Mouse (Mus musculus): ENCODE measurements around the gene Fkbp5. TPM values are rescaled to one million over a fixed set of nuclear protein-coding genes. Genes with fewer than 3 reads are reported as not detected.
"Not testable (repeated sequence)": the region's sequence is repeated elsewhere in the genome, so short reads cannot be mapped to it uniquely, and the experiment has no call there.

Gene Fkbp5
- total RNA-seq, 2 experiments from 2014 or later, result 107 to 115 TPM

DNA sequence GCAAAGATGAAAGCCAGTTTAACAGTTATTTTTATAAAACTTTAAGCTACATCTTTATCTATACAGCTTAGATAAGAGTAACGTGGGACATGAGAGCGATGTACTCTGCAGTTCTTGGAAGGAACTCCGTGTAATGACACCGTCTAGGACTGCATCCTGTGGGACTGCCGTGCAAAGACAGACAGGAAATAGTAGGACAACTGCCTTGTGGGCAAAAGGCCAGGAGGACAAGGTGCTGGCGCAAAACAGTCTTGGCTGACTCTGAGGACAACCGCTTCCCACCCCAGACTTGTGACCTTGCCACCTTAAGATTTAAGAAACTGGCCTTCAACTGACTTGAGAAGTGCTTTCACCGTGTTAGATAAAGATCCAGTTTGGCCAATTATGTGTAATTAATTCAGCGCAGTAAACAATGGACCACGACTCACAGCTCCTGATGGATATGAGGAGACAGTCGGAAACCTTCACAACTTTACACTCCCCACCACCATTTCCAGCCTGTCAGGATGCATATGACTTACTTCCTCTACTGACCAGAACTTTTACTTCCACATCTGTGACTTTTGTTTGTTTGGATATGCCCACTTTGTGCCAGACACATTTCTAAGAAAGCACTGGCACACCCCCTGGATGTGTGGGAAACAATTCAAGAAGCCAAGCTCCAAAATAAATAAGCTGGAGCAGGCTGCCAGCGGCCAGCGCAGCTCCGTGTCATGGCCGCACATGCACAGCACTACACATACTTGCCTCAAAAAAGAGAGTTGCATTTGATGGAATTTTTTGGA is 88.7 kb downstream of the Fkbp5 start:
- peak; percentile 43 to 81 for DNase-seq
- intact Hi-C loops (cut with DNase I), result no loop called here

DNA sequence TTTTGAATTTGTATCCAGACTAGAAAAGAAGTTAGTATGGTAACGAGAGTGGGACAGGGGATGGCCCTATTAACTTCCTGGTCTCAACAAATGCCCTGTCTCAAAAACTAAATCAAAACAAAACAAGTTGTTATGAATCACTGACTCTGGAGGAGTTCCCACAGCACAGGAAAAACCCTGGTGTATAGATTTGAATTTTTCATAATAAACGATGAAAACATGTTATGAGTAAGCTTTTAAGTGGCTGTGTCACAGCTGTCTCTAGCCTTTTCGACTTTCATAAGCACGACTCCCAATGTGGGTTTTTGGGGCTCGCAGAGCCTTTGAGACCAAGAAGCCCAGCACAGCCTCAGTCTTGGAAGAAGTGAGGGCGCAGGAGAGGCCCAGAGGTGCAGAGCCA is 89.7 kb downstream of the Fkbp5 start:
- intact Hi-C loops (cut with DNase I), result no loop called here
- DNase-seq, result no peak

GRCm38 (mm10) chr17:28424373-28424772 is 93.0 kb downstream of the Fkbp5 start:
- intact Hi-C loops (cut with DNase I), result no loop called here
- peak; percentile 39 to 68 for DNase-seq

GRCm38 (mm10) chr17:28421071-28421470 is 96.3 kb downstream of the Fkbp5 start:
- intact Hi-C loops (cut with DNase I), result no loop called here
- DNase-seq, result no peak

DNA sequence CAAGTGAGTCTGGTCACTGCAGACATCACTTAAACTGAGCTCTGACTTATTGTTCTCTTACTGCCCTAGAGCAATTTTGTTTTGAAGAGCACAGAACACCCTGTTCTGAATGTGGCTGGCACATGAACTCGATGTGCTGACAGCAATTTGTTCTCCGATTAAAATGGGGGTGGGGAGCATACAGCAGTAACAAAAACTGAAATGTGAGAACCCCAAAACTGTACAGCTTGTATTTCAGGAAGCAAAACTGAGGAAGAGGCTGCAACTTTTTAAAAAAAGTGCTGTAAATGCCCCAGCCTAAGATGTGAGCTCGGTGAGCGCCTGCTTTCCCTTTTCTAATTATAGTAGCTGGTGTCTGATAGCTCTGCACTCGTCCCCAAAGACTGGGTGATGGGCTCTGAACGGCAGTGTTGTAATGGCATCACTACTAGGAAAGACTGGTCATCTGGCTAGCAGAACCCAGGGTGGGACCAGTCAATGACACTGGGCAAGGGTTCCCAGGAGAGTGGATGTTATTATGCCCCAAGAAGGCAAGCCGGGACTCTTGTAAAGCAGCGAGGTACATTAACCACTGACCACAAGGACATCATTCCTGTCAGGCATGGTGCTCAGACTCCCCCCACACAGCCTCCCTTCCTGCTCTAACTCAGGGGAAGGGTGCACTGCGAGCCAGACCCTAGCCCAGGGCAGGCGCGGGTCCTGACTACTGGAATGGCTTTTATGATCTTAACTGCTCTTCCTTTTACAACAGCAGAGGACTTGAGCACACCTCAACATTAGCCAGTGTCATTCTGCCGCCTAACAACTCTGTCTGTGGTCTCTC is 96.9 kb downstream of the Fkbp5 start:
- intact Hi-C loops (cut with DNase I), result no loop called here
- DNase-seq, result peak; percentile 31 to 66

DNA sequence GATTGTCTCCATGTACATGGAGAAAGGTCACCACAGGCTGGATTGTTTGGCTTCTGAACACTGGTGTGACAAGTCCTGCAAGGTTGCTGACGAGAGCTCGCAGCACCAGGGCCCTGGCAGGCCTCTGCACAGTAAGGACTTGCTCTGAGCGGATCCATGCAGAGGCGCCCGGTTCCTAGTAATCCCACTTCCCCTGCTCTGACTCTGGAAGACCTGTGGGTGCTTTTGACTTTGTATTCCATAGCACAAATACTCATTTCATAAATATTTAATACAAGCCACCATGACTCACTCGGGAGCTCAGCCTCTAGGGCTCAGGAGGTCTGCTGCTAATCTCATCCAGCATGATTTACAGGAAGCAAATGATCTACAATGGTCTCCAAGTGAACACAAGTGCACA is 97.7 kb downstream of the Fkbp5 start:
- no peak for DNase-seq
- intact Hi-C loops (cut with DNase I), result no loop called here

DNA sequence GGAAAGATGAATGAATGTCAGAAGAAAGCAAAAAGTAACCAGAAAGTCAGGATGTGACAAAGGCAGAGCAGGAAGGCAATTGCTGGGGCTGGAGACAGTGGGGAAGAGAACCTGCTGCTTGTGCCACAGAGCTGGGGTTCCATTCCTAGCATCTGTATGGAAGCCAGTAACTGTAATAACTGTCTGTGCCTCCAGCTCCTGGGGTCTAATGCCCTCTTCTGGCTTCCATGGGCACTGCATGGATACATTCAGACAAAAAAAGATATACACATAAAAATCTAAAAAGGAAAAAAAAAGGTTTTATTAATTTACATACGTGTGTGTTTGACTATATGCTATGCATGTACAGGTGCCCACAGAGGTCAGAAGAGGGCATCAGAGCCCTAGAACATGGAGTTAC is 98.4 kb downstream of the Fkbp5 start:
- intact Hi-C loops (cut with DNase I), result no loop called here
- no peak for DNase-seq

DNA sequence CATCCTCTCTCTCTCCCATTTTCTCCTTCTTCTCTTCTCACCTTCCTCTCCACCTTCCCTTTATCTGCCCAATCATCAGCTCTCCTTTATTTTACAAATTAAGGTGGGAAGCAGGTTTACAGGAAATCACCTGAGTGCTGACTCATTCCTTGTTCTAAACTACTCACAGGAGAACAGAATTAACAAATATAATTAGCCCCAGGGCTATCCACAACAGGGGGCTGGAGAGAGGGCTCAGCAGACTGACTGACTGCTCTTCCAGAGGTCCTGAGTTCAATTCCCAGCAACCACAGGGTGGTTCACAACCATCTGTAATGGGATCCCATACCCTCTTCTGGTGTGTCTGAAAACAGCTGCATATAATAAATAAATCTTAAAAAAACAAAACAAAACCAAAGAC is 98.8 kb downstream of the Fkbp5 start:
- DNase-seq; intact Hi-C loops (cut with DNase I): not testable (repeated sequence)

DNA sequence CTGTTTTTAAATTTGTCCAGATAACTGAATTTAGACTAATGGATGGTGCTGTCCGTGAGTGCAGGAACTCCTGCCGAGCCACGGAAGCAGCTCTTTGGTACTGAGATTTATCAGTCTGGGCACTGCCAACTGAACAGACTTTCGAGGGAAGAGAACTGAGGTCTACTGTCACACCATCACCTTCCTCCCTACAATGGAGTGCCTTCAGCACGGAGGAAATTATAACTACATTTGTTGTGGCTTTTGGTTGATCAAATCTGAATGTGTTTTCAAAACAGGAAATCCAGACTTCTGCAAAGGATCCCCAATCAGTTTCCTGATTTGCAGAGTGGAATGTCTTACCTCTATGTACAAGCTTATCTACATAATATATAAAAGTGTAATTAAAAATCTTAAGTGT is 99.6 kb downstream of the Fkbp5 start:
- no peak for DNase-seq
- intact Hi-C loops (cut with DNase I), result no loop called here

DNA sequence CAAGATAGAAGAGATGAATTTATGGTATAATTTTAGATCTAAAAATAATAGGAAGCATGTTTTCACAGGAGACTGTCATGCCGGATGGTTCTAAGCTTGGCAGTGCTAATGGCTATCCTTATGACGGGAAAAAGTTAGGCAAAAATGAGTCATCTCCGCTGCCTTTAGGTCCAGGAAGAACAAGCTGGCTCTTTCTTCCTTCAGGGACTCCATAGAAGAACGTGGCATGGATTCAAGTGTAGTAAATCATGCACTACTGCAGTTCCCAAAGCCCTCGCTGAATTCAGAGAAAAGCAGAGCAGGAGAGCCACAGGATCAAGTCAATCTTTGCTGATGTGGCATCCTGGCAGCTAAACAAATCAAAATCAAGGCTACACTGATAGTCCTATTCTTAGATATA is 102.1 kb downstream of the Fkbp5 start:
- intact Hi-C loops (cut with DNase I), result no loop called here
- no peak for DNase-seq

- intact Hi-C loops (cut with DNase I), result no loop called here
Measured at GRCm38 (mm10) chr17:28411381-28411960, 105.9 kb downstream of the Fkbp5 start.

DNA sequence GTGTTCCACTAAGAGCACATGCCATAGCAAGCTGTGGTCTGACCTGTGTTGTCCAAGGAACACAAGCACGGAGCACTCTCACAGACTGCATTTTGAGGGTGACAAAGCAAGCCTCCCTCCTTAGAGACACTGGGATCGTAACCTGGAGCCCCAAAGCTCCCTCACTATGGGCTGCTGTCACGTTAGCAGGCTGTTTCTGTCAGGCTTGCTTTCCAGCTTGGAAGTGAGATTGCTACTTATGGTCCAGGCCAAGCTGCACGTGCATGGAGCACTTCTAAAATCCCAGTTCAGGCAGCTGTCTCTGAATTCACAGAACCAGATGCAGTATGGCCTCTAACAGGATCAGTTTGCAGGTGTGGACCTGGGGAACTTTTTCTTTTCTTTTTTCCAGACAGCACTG is 106.6 kb downstream of the Fkbp5 start:
- no peak for DNase-seq
- intact Hi-C loops (cut with DNase I), result no loop called here

More at GRCm38 (mm10) chr17:28411381-28411960, 105.9 kb downstream of the Fkbp5 start:
- no peak for DNase-seq

GRCm38 (mm10) chr17:28408251-28408918 is 108.9 kb downstream of the Fkbp5 start:
- no peak for DNase-seq
- intact Hi-C loops (cut with DNase I), result no loop called here

DNA sequence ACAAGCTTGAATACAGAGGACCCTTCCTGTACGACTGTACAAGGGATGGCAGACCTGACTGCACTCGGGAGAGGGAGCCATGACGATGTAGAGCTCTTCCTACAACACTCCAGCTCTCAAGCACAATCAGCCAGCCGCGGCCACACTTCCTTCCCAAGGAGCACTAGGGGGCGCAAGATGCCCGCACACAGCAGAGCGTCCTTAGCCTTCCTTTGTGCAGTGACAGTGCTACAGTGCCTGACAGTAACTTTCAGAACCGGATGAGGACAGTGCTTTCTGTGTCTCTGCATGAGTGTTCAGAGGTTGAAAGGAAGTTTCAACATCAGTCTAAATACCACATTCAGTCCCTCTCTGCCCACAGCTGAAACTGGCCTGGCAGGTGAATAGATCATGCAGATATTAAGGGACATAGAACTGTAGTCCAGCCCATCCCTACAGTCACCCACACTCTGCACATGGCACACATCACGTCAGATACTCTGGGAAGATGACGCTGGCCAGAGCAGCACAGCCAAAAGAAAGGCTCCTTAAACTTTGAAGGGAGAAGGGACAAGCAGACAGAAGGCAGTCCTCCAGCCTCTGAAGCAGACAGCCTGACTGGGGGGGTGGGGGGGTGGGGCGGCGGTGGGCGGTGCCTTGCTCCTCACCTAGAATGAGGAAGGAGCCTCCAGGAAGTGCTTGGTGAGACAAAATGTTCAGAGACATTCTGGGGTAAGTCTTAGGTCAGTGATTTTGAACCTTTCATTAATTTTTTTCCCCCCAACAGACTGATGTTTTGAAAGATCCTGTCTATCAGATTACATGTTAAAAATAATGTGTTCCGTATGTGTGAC is 109.7 kb downstream of the Fkbp5 start:
- intact Hi-C loops (cut with DNase I), result loop anchor here (1.0 kb wide), 2 partner anchors 48 to 121 kb away; no protein-coding TSS in a partner anchor
- DNase-seq, result peak; percentile 71 to 74

DNA sequence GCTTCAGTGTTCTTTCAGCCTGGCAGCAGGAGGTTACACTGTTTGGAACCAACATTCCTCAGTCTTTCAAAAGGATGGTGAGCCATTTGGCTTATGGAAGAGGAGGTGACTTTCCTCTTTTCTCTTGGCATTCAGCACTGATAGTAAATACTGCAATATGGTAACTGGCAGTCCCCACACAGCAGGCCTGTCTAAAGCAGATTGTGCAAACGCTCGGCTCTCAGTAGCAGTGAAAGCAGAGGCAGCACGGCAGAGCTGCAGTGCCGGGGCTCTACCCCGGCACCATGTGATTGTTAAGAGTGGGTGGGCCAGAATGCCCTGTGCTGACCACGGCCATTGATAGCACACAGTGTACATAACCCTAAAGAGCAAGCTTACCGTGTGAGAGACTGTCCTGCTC is 110.9 kb downstream of the Fkbp5 start:
- DNase-seq, result no peak
- intact Hi-C loops (cut with DNase I), result no loop called here

- intact Hi-C loops (cut with DNase I); DNase-seq: not testable (repeated sequence)
Measured at GRCm38 (mm10) chr17:28404745-28405144, 112.6 kb downstream of the Fkbp5 start.

GRCm38 (mm10) chr17:28404301-28404700 is 113.0 kb downstream of the Fkbp5 start:
- no peak for DNase-seq
- intact Hi-C loops (cut with DNase I), result no loop called here

DNA sequence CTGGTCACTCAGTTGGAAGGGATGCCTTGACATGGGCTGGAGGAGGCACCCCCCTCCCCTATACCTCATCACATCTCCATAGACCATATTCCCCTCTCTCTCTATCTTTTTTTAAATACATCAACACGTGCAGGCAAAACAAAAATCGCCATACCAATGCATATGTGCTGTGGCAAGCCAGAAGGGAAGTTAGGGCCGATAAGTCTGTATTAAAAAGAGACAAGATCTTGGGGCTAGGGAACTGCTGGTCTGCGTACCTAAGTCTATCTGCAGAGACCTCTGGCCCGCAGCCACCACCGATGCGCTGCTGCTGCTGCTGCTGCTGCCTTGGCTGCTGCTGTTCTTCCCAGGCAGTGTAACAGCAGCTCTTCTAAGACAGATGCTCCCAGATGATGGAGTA is 122.3 kb downstream of the Fkbp5 start:
- no peak for DNase-seq
- intact Hi-C loops (cut with DNase I), result loop anchor here (10.0 kb wide), 1 partner anchor 250 kb away; no protein-coding TSS in a partner anchor

DNA sequence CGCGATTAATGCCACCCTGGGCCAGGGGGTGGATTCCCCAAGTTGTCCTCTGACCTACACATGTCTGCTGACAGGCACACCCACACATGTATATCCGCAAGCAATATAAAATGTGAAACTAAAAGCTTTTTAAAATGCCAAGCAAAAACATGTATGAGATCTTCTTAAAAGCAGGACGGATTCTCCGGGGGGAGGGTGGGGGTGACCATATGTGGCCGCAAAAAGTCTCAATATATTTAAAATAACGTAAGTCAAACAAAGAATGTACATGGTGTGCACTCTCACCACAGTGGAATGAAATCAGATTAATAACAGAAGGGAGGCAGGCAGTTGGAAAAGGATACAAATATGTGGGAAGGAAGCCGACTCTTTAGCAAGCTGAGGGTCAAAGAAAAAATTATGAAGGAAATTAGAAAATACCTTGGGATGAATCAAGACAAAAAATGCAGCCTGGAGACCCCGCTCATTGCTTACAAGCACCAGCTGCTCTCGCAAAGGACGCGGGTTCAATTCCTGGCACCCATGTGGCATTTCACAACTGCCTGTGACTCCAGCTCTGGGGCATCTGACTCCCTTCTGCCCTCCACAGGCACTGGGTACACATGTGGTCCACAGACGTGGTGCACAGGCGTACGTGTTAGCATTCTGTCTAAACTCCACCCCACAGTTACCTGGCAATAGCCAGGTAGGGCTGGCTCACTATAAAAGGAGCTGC is 123.1 kb downstream of the Fkbp5 start:
- no peak for DNase-seq
- intact Hi-C loops (cut with DNase I), result loop anchor here (10.0 kb wide), 1 partner anchor 251 kb away; no protein-coding TSS in a partner anchor
